Mouse (Mus musculus) heart, adult 8-10 months (tissue): ENCODE measurements at regions not wholly inside any gene's neighbourhood (a gene's known extent, or its start where the extent isn't known, plus 50 kb on each side); places are given as distances from the start of the nearest gene placed in this dataset.

Experiments used
- DNase-seq: peaks from one replicate; pipeline ENCODE4 v3.0.0; 2022; ENCODE audit warnings: low spot score

- peak; percentile 3 for DNase-seq
These were observed 229.6 kb upstream of the Pld5 start for GRCm38 (mm10) chr1:176504731-176505130.

- DNase-seq = no peak
These were observed 224.0 kb upstream of the Pld5 start for GRCm38 (mm10) chr1:176499010-176499650.

GRCm38 (mm10) chr1:176468560-176468959 lies 193.4 kb upstream of the Pld5 start:
- no peak for DNase-seq

GRCm38 (mm10) chr1:176462125-176462524 lies 187.0 kb upstream of the Pld5 start:
- DNase-seq = no peak

GRCm38 (mm10) chr1:176446735-176447134 lies 171.6 kb upstream of the Pld5 start:
- DNase-seq = no peak

- no peak for DNase-seq
These were observed 168.6 kb upstream of the Pld5 start for GRCm38 (mm10) chr1:176443712-176444111.

GRCm38 (mm10) chr1:176440254-176440653 lies 165.1 kb upstream of the Pld5 start:
- DNase-seq = no peak

- DNase-seq = no peak
These were observed 152.7 kb upstream of the Pld5 start for GRCm38 (mm10) chr1:176427835-176428234.

GRCm38 (mm10) chr1:176427046-176427445 lies 151.9 kb upstream of the Pld5 start:
- DNase-seq = no peak

- no peak for DNase-seq
These were observed 142.1 kb upstream of the Pld5 start for GRCm38 (mm10) chr1:176417251-176417650.

- no peak for DNase-seq
These were observed 129.0 kb upstream of the Pld5 start for GRCm38 (mm10) chr1:176404128-176404527.

- no peak for DNase-seq
These were observed 104.5 kb upstream of the Pld5 start for GRCm38 (mm10) chr1:176379645-176380044.

GRCm38 (mm10) chr1:176366900-176367299 lies 91.8 kb upstream of the Pld5 start:
- no peak for DNase-seq

GRCm38 (mm10) chr1:176360957-176361356 lies 85.8 kb upstream of the Pld5 start:
- no peak for DNase-seq

GRCm38 (mm10) chr1:176359992-176360724 lies 85.0 kb upstream of the Pld5 start:
- no peak for DNase-seq

GRCm38 (mm10) chr1:176355342-176355741 lies 80.2 kb upstream of the Pld5 start:
- no peak for DNase-seq

GRCm38 (mm10) chr1:176354898-176355297 lies 79.8 kb upstream of the Pld5 start:
- DNase-seq = no peak

- no peak for DNase-seq
These were observed 77.6 kb upstream of the Pld5 start for GRCm38 (mm10) chr1:176352706-176353105.

GRCm38 (mm10) chr1:176349909-176350495 lies 74.9 kb upstream of the Pld5 start:
- no peak for DNase-seq

- no peak for DNase-seq
These were observed 73.0 kb upstream of the Pld5 start for GRCm38 (mm10) chr1:176348129-176348528.

- DNase-seq = no peak
These were observed 56.2 kb upstream of the Pld5 start for GRCm38 (mm10) chr1:176331344-176331743.
